Mouse (Mus musculus): ENCODE measurements at regions not wholly inside any gene's neighbourhood (a gene's known extent, or its start where the extent isn't known, plus 50 kb on each side); places are given as distances from the start of the nearest gene placed in this dataset.

- DNase-seq: no peak
Measured at GRCm38 (mm10) chr8:127757396-127757795, 601.0 kb upstream of the Nrp1 start.

GRCm38 (mm10) chr8:127759906-127760305 lies 598.5 kb upstream of the Nrp1 start:
- DNase-seq: no peak

GRCm38 (mm10) chr8:127765199-127765598 lies 593.2 kb upstream of the Nrp1 start:
- peak; percentile 17 to 29 for DNase-seq

- no peak for DNase-seq
Measured at GRCm38 (mm10) chr8:127768311-127768710, 590.1 kb upstream of the Nrp1 start.

- no peak for DNase-seq
Measured at GRCm38 (mm10) chr8:127769651-127770050, 588.8 kb upstream of the Nrp1 start.

GRCm38 (mm10) chr8:127771781-127772180 lies 586.6 kb upstream of the Nrp1 start:
- no peak for DNase-seq

GRCm38 (mm10) chr8:127772415-127772814 lies 586.0 kb upstream of the Nrp1 start:
- DNase-seq: no peak

- no peak for DNase-seq
Measured at GRCm38 (mm10) chr8:127772917-127773316, 585.5 kb upstream of the Nrp1 start.

- no peak for DNase-seq
Measured at GRCm38 (mm10) chr8:127774642-127775041, 583.8 kb upstream of the Nrp1 start.

- no peak for DNase-seq
Measured at GRCm38 (mm10) chr8:127775160-127775559, 583.2 kb upstream of the Nrp1 start.

GRCm38 (mm10) chr8:127775747-127776146 lies 582.7 kb upstream of the Nrp1 start:
- DNase-seq: no peak

- no peak for DNase-seq
Measured at GRCm38 (mm10) chr8:127778352-127779020, 579.9 kb upstream of the Nrp1 start.

GRCm38 (mm10) chr8:127779021-127779689 lies 579.2 kb upstream of the Nrp1 start:
- no peak for DNase-seq

GRCm38 (mm10) chr8:127780596-127780995 lies 577.8 kb upstream of the Nrp1 start:
- no peak for DNase-seq

GRCm38 (mm10) chr8:127781011-127781410 lies 577.4 kb upstream of the Nrp1 start:
- DNase-seq: no peak

GRCm38 (mm10) chr8:127792611-127793010 lies 565.8 kb upstream of the Nrp1 start:
- DNase-seq: no peak

- DNase-seq: no peak
Measured at GRCm38 (mm10) chr8:127799849-127800471, 558.4 kb upstream of the Nrp1 start.

- no peak for DNase-seq
Measured at GRCm38 (mm10) chr8:127802136-127802535, 556.3 kb upstream of the Nrp1 start.

- DNase-seq: no peak
Measured at GRCm38 (mm10) chr8:127802661-127803333, 555.6 kb upstream of the Nrp1 start.

- peak; percentile 10 to 23 for DNase-seq
Measured at GRCm38 (mm10) chr8:127809203-127810155, 548.9 kb upstream of the Nrp1 start.

GRCm38 (mm10) chr8:127811338-127811737 lies 547.1 kb upstream of the Nrp1 start:
- DNase-seq: no peak

GRCm38 (mm10) chr8:127814785-127815523 lies 543.5 kb upstream of the Nrp1 start:
- no peak for DNase-seq

Measured in lung, adult 18-20 months (tissue).